Comparison of ENCODE assay signal across 10 mouse cellular contexts in the genomic region with DNA sequence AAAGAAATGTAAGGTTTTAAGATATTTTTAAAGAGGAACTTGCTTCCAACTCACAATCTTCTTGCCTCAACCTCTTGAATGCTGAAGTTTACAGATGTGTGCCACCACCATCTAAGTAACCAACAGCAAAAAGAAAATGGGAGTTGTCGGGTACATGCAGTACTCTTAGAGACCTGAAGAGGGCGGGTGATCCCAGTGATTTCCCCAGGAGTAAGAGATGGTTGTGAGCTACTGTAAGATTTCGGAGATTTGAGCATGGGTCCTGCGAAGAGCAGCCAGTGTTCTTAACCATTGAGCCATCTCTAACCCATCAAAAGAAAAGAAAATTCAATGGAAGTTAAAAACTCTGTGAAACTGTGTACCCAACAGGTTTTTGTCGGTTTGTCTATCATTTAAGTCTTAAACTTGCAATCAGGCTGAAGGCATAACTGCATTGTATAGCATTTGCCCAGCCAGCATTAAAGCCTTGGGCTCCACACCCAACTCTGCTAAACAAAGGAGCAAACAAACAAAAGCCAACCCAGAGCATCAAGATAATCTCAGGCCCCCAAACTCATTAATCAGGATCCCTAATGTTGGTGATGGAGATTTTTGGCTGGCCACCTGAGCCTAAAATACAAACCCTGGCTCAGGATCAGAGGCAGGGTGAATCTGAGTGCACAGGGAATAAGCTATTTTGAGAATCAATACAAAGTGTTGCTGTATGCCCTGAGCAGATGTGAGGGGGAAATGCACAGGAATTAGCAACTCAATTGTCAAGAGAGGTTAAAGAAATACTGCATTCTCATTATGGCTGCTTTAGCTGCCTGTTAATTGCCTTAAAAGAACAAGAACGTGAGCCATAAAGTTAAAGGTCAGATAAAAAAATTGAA.
A peak's percentile ranks its signal among the peaks of the same experiment; 100 is the strongest.
DNase-seq lines count a peak whose midpoint lies in the region; ATAC-seq lines count a peak whose summit lies in the region.
"Had no signal": no experiment of that assay in that cellular context is flagged by ENCODE, and none has a peak within 500 bp of the region (broad histone marks: within the 10 kb centered on the region; RNA-seq: fewer than 3 reads in every experiment).

No protein-coding gene starts in this region.

- no peak overlapping the region for H3K9ac ChIP-seq in forebrain, embryonic 11.5 days (ENCODE audit: low read length)
- no peak overlapping the region for H3K9ac ChIP-seq in forebrain, embryonic 15.5 days (replicated peaks)
- H3K9ac ChIP-seq: heart, embryonic 15.5 days had no signal

- no peak overlapping the region for H3K27ac ChIP-seq in forebrain, embryonic 11.5 days (ENCODE audit: low read depth, low read length)
- H3K27ac ChIP-seq in forebrain, embryonic 15.5 days (replicated peaks): no peak overlapping the region
- H3K27ac ChIP-seq: heart, embryonic 15.5 days had no signal

- H3K36me3 ChIP-seq in forebrain, embryonic 11.5 days (ENCODE audit: control insufficient read depth, insufficient read depth, low read length): no peaks in the 10 kb centered on the region
- no peaks in the 10 kb centered on the region for H3K36me3 ChIP-seq in forebrain, embryonic 15.5 days
- H3K36me3 ChIP-seq in splenic B cell, adult 2 months (ENCODE audit: control insufficient read depth, insufficient read depth, low read length, poor library complexity, severe bottlenecking): no peaks in the 10 kb centered on the region
- H3K36me3 ChIP-seq: heart, embryonic 15.5 days had no signal

- no peaks in the 10 kb centered on the region for H3K4me1 ChIP-seq in forebrain, embryonic 11.5 days (replicated peaks; ENCODE audit: control insufficient read depth, insufficient read depth, low read length)
- no peaks in the 10 kb centered on the region for H3K4me1 ChIP-seq in forebrain, embryonic 15.5 days
- H3K4me1 ChIP-seq: heart, embryonic 15.5 days had no signal

- peak; percentile 81; the same call in 1 of the 2 replicates for ATAC-seq in forebrain, embryonic 11.5 days (replicated peaks; ENCODE audit: low FRiP score)
- no peak for ATAC-seq in forebrain, embryonic 15.5 days (replicated peaks)

- WGBS in forebrain, embryonic 11.5 days: 27% methylated on average over 6 of the region's 6 CpGs
- 15% methylated on average over 6 of the region's 6 CpGs for WGBS in forebrain, embryonic 15.5 days

- peak; percentile 66 for DNase-seq in forebrain, embryonic 11.5 days (ENCODE audit: low spot score)
- peak; percentile 48 for DNase-seq in urinary bladder, postnatal 14 days (ENCODE audit: low spot score)
- no peak for DNase-seq in urinary bladder, adult 2 months (ENCODE audit: low spot score)
- DNase-seq in embryo, embryonic 10 days (ENCODE audit: low spot score): peak; percentile 49
- DNase-seq in kidney, adult 18-20 months: peak; percentile 67
- DNase-seq in lung, postnatal 14 days: peak; percentile 50
- peak; percentile 82 for DNase-seq in splenic B cell, adult 2 months (ENCODE audit: low read depth, low spot score)

- no peak overlapping the region for H3K4me2 ChIP-seq in forebrain, embryonic 11.5 days (ENCODE audit: low read depth, low read length, severe bottlenecking)
- no peak overlapping the region for H3K4me2 ChIP-seq in forebrain, embryonic 15.5 days (replicated peaks)
- H3K4me2 ChIP-seq: heart, embryonic 15.5 days had no signal

- H3K4me3 ChIP-seq in forebrain, embryonic 11.5 days (ENCODE audit: low read depth, low read length): no peak overlapping the region
- H3K4me3 ChIP-seq in forebrain, embryonic 15.5 days: no peak overlapping the region
- H3K4me3 ChIP-seq: heart, embryonic 15.5 days; myocyte had no signal

- H3K9me3 ChIP-seq in forebrain, embryonic 11.5 days (ENCODE audit: control insufficient read depth, low read length): no peaks in the 10 kb centered on the region
- H3K9me3 ChIP-seq in forebrain, embryonic 15.5 days: no peaks in the 10 kb centered on the region
- H3K9me3 ChIP-seq: heart, embryonic 15.5 days had no signal

- no peaks in the 10 kb centered on the region for H3K27me3 ChIP-seq in forebrain, embryonic 11.5 days (ENCODE audit: control insufficient read depth, insufficient read depth, low read length)
- no peaks in the 10 kb centered on the region for H3K27me3 ChIP-seq in forebrain, embryonic 15.5 days
- no peaks in the 10 kb centered on the region for H3K27me3 ChIP-seq in splenic B cell, adult 2 months (ENCODE audit: control insufficient read depth, insufficient read depth, low read length, poor library complexity, severe bottlenecking)
- H3K27me3 ChIP-seq: heart, embryonic 15.5 days had no signal
